Mouse (Mus musculus) left cerebral cortex, postnatal 4 days (tissue): Measurements from ENCODE around the gene 2310007B03Rik. TPM values are rescaled to one million over a fixed set of nuclear protein-coding genes. Genes with fewer than 3 reads are reported as not detected.
"Not testable (repeated sequence)": the region's sequence is repeated elsewhere in the genome, so short reads cannot be mapped to it uniquely, and the experiment has no call there.

ENCODE experiments used
- DNase-seq: peaks from one replicate; pipeline ENCODE4 v3.0.0-alpha.2; 2022
- intact Hi-C: fragments of 180-260 bp; cut with DNase I; formaldehyde crosslinking; loops from one replicate; pipeline ENCODE4 v1.15.1; 2025
- total RNA-seq, 2 experiments: library from RNA; stranded (reverse); gene quantifications; 2 replicates each; pipeline ENCODE4 v1.2.3; 2021

Gene 2310007B03Rik
- total RNA-seq, result not detected

- intact Hi-C loops, result no loop called here
- DNase-seq, result no peak
Measured at GRCm38 (mm10) chr1:93160501-93161133, at the start of gene 2310007B03Rik. Gene 2310007B03Rik (minus strand): TSS chr1:93160948.

- intact Hi-C loops, result no loop called here
- peak; percentile 96 for DNase-seq
Measured at GRCm38 (mm10) chr1:93210213-93210641, 49.5 kb upstream of the 2310007B03Rik start.

- no peak for DNase-seq
- intact Hi-C loops, result no loop called here
Measured at GRCm38 (mm10) chr1:93207536-93208064, 46.9 kb upstream of the 2310007B03Rik start.

GRCm38 (mm10) chr1:93206277-93206970 lies 45.7 kb upstream of the 2310007B03Rik start:
- DNase-seq, result peak; percentile 37
- intact Hi-C loops, result no loop called here

GRCm38 (mm10) chr1:93197916-93198315 lies 37.2 kb upstream of the 2310007B03Rik start:
- DNase-seq, result no peak
- intact Hi-C loops, result no loop called here

- DNase-seq, intact Hi-C loops: not testable (repeated sequence)
Measured at GRCm38 (mm10) chr1:93197454-93197853, 36.7 kb upstream of the 2310007B03Rik start.

- intact Hi-C loops, result no loop called here
- no peak for DNase-seq
Measured at GRCm38 (mm10) chr1:93194961-93195360, 34.2 kb upstream of the 2310007B03Rik start.

- DNase-seq, result peak; percentile 67
- intact Hi-C loops, result no loop called here
Measured at GRCm38 (mm10) chr1:93190726-93191305, 30.1 kb upstream of the 2310007B03Rik start.

GRCm38 (mm10) chr1:93184071-93184828 lies 23.5 kb upstream of the 2310007B03Rik start:
- intact Hi-C loops, result no loop called here
- DNase-seq, result peak; percentile 79

GRCm38 (mm10) chr1:93182281-93182680 lies 21.5 kb upstream of the 2310007B03Rik start:
- intact Hi-C loops, result no loop called here
- no peak for DNase-seq

GRCm38 (mm10) chr1:93176525-93177332 lies 16.0 kb upstream of the 2310007B03Rik start:
- peak; percentile 68 for DNase-seq
- intact Hi-C loops, result loop anchor here (2.0 to 10.0 kb wide), 3 partner anchors 62 to 168 kb away; partner anchors contain the start of genes Mterf4, Pask and Ppp1r7

GRCm38 (mm10) chr1:93175849-93176248 lies 15.1 kb upstream of the 2310007B03Rik start:
- intact Hi-C loops, result loop anchor here (2.0 to 10.0 kb wide), 3 partner anchors 63 to 169 kb away; partner anchors contain the start of genes Mterf4, Pask and Ppp1r7
- no peak for DNase-seq

- intact Hi-C loops, result loop anchor here (10.0 kb wide), 2 partner anchors 130 to 170 kb away; partner anchors contain the start of genes Mterf4, Pask and Ppp1r7
- DNase-seq, result peak; percentile 88
Measured at GRCm38 (mm10) chr1:93174399-93174798, 13.7 kb upstream of the 2310007B03Rik start.

GRCm38 (mm10) chr1:93173665-93174064 lies 12.9 kb upstream of the 2310007B03Rik start:
- intact Hi-C loops, result loop anchor here (10.0 kb wide), 2 partner anchors 131 to 171 kb away; partner anchors contain the start of genes Mterf4, Pask and Ppp1r7
- no peak for DNase-seq

GRCm38 (mm10) chr1:93168295-93168775 lies 7.6 kb upstream of the 2310007B03Rik start, which contains the start of gene Crocc2:
Gene Crocc2 (plus strand): TSS chr1:93168725.
- intact Hi-C loops, result no loop called here
- DNase-seq, result no peak

- no peak for DNase-seq
Measured at GRCm38 (mm10) chr1:93166346-93167079, 5.8 kb upstream of the 2310007B03Rik start.

GRCm38 (mm10) chr1:93165447-93165846 lies 4.7 kb upstream of the 2310007B03Rik start:
- intact Hi-C loops, result no loop called here
- no peak for DNase-seq

More at GRCm38 (mm10) chr1:93166346-93167079, 5.8 kb upstream of the 2310007B03Rik start:
- intact Hi-C loops, result no loop called here

GRCm38 (mm10) chr1:93162588-93162987 lies 1.8 kb upstream of the 2310007B03Rik start:
- intact Hi-C loops, result no loop called here
- no peak for DNase-seq
